Mouse (Mus musculus): ENCODE measurements around the gene Nr3c2. TPM values are rescaled to one million over a fixed set of nuclear protein-coding genes. Genes with fewer than 3 reads are reported as not detected.

Gene Nr3c2
- polyA plus RNA-seq (2015; fragmentation: Illumina TruSeq; extraction: RNeasy Lipid Tissue Mini Kit (QIAGEN cat#74804); ENCODE audit: low read depth, low replicate concordance) = 21.6 TPM

DNA sequence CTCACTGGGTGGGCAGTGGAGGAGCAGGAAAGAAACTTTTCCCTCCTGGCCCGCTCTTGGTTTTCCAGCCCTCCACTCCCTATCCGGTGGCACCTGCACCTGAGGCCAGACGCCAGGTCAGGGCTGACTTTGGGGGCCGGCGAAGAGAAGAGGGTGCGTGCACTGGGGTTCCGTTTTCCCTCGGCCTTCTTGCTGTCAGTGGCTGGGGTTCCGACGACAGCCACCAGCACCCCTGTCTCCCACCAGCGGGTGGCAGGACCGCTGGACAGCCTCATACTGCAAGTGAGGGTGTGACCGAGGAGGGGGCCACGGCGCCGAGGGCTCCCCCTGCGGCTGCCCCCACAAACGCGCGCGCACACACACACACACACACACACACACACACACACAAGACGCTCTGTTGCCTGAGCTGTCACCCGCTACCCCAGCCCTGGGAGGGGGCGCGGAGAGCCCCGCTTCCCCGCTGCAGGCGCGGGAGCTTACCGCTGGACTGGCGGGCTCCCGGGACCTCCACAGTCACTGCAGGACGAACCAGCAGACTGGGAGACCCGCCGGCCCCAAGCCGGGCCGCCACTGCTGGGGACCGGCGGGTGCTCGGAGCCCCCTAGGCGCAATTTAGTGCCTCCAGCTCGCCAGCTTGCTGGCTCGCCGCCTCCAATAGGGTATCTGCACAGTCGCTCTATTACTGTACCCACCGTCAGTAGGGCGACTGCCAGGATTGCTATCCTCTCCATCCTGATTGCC, at the start of gene Nr3c2:
TSS of gene Nr3c2 (plus strand) at position 32 of the 744 bp plus-strand sequence.

